In the genomic region with DNA sequence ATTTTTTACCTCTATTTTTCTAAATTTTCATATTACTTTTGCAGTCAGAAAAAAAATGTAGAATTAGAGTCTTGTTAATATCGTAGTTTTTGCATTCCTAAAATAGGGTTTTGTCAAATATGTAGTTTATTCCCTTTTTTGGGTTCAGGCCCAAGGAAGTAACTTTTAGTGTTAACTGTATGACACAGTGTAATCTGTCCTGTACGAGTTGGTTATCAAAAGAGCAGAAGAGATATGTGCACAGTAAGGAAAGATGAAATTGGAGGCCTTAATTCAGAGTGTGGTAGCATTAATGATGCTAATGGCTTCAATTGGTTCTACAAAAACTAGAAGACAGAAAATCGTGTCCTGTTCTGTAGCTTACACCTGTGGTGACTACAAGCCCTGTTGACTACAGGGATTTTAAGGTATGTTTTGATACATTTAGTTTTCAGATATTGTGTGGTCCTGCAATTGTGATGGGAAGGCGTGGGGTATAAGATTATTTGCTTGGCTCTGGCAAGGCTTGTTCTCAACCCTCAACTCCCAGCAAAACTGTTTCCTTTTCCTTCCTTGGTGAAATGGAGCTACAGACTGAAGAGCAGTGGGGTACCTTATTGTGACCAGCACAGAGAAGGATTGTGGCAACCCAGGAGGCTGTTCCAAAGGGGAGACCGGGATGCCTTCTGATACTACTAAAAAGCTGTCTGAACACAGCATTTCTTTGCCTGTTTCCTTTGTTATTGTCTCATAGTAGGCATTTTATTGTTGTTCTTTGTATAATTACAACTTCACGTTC, we compare ENCODE assay signal across 12 mouse cellular contexts. TPM values are rescaled to one million over a fixed set of nuclear protein-coding genes. Genes with fewer than 3 reads are reported as not detected.
DNase-seq lines count a peak whose midpoint lies in the region; ATAC-seq and TF ChIP-seq lines count a peak whose summit lies in the region.
"Had no signal": no experiment of that assay in that cellular context is flagged by ENCODE, and none has a peak within 500 bp of the region (broad histone marks: within the 10 kb centered on the region; RNA-seq: fewer than 3 reads in every experiment).

No protein-coding gene starts in this region.

- no peak for TF ChIP-seq POLR2A in olfactory bulb, adult 2 months (IDR thresholded peaks at IDR 0.05; ENCODE audit: insufficient read depth, low read depth, low read length)

- H3K4me1 ChIP-seq in forebrain, embryonic 13.5 days = peaks cover 48% of the 10 kb centered on the region
- peaks cover 15% of the 10 kb centered on the region for H3K4me1 ChIP-seq in forebrain, embryonic 11.5 days (replicated peaks; ENCODE audit: control insufficient read depth, insufficient read depth, low read length)
- peaks cover 57% of the 10 kb centered on the region for H3K4me1 ChIP-seq in megakaryocyte, embryonic 14.5 days
- peaks cover 5% of the 10 kb centered on the region for H3K4me1 ChIP-seq in olfactory bulb, adult 2 months (ENCODE audit: control insufficient read depth, insufficient read depth, low read length)
- H3K4me1 ChIP-seq in stomach, postnatal 0 days (replicated peaks; ENCODE audit: control insufficient read depth, insufficient read depth) = peaks cover 3% of the 10 kb centered on the region
- H3K4me1 ChIP-seq in kidney, embryonic 14.5 days (ENCODE audit: control insufficient read depth, insufficient read depth, low read length) = peaks cover 24% of the 10 kb centered on the region

- no peaks in the 10 kb centered on the region for H3K36me3 ChIP-seq in forebrain, embryonic 13.5 days (ENCODE audit: poor library complexity, severe bottlenecking)
- H3K36me3 ChIP-seq in forebrain, embryonic 11.5 days (ENCODE audit: control insufficient read depth, insufficient read depth, low read length) = no peaks in the 10 kb centered on the region
- no peaks in the 10 kb centered on the region for H3K36me3 ChIP-seq in megakaryocyte, embryonic 14.5 days (replicated peaks; ENCODE audit: low read length)
- no peaks in the 10 kb centered on the region for H3K36me3 ChIP-seq in stomach, postnatal 0 days (ENCODE audit: control insufficient read depth, insufficient read depth, low read length)
- no peaks in the 10 kb centered on the region for H3K36me3 ChIP-seq in kidney, embryonic 14.5 days (ENCODE audit: control insufficient read depth, insufficient read depth, low read length)
- H3K36me3 ChIP-seq: limb, embryonic 13.5 days; midbrain, embryonic 12.5 days; stomach, embryonic 15.5 days had no signal

- no peak for TF ChIP-seq CTCF in olfactory bulb, adult 2 months (IDR thresholded peaks at IDR 0.05; ENCODE audit: insufficient read depth, low read depth, low read length)
- no peak for TF ChIP-seq CTCF in stomach, postnatal 0 days (IDR thresholded peaks at IDR 0.05; ENCODE audit: low read depth)

- peak overlapping the region; percentile 40; the same call in 1 of the 2 replicates for H3K9ac ChIP-seq in forebrain, embryonic 13.5 days
- H3K9ac ChIP-seq in forebrain, embryonic 11.5 days (ENCODE audit: low read length) = no peak overlapping the region
- H3K9ac ChIP-seq in stomach, postnatal 0 days (ENCODE audit: low read length) = no peak overlapping the region
- no peak overlapping the region for H3K9ac ChIP-seq in kidney, embryonic 14.5 days (ENCODE audit: low read depth, low read length)
- H3K9ac ChIP-seq: limb, embryonic 13.5 days; midbrain, embryonic 12.5 days; stomach, embryonic 15.5 days had no signal

- H3K9me3 ChIP-seq in forebrain, embryonic 13.5 days (replicated peaks) = no peaks in the 10 kb centered on the region
- H3K9me3 ChIP-seq in forebrain, embryonic 11.5 days (ENCODE audit: control insufficient read depth, low read length) = no peaks in the 10 kb centered on the region
- no peaks in the 10 kb centered on the region for H3K9me3 ChIP-seq in megakaryocyte, embryonic 14.5 days
- no peaks in the 10 kb centered on the region for H3K9me3 ChIP-seq in stomach, postnatal 0 days (ENCODE audit: control insufficient read depth, low read length)
- no peaks in the 10 kb centered on the region for H3K9me3 ChIP-seq in kidney, embryonic 14.5 days (ENCODE audit: control insufficient read depth, low read length)
- H3K9me3 ChIP-seq: limb, embryonic 13.5 days; midbrain, embryonic 12.5 days; stomach, embryonic 15.5 days had no signal

- H3K27ac ChIP-seq in forebrain, embryonic 13.5 days = no peak overlapping the region
- H3K27ac ChIP-seq in forebrain, embryonic 11.5 days (ENCODE audit: low read depth, low read length) = no peak overlapping the region
- H3K27ac ChIP-seq in olfactory bulb, adult 2 months (ENCODE audit: insufficient read depth, low read depth, low read length) = peak overlapping the region; percentile 77
- H3K27ac ChIP-seq in stomach, postnatal 0 days (replicated peaks) = no peak overlapping the region
- H3K27ac ChIP-seq in kidney, embryonic 14.5 days (ENCODE audit: low read depth, low read length) = no peak overlapping the region
- H3K27ac ChIP-seq: limb, embryonic 13.5 days; midbrain, embryonic 12.5 days; stomach, embryonic 15.5 days had no signal

- no peak overlapping the region for H3K4me3 ChIP-seq in forebrain, embryonic 13.5 days
- no peak overlapping the region for H3K4me3 ChIP-seq in forebrain, embryonic 11.5 days (ENCODE audit: low read depth, low read length)
- H3K4me3 ChIP-seq in megakaryocyte, embryonic 14.5 days (replicated peaks) = peak overlapping the region; percentile 92
- H3K4me3 ChIP-seq in olfactory bulb, adult 2 months (ENCODE audit: insufficient read depth, low read depth, low read length) = peak overlapping the region; percentile 26; the same call in 1 of the 2 replicates
- no peak overlapping the region for H3K4me3 ChIP-seq in stomach, postnatal 0 days (ENCODE audit: low read depth, low read length)
- no peak overlapping the region for H3K4me3 ChIP-seq in kidney, embryonic 14.5 days (ENCODE audit: low read length)
- H3K4me3 ChIP-seq: limb, embryonic 13.5 days; stomach, embryonic 15.5 days had no signal

- TF ChIP-seq EP300 in stomach, postnatal 0 days (optimal IDR thresholded peaks at IDR 0.05) = no peak

- H3K27me3 ChIP-seq in forebrain, embryonic 13.5 days = no peaks in the 10 kb centered on the region
- no peaks in the 10 kb centered on the region for H3K27me3 ChIP-seq in forebrain, embryonic 11.5 days (ENCODE audit: control insufficient read depth, insufficient read depth, low read length)
- H3K27me3 ChIP-seq in megakaryocyte, embryonic 14.5 days (replicated peaks) = no peaks in the 10 kb centered on the region
- H3K27me3 ChIP-seq in stomach, postnatal 0 days (ENCODE audit: control insufficient read depth, insufficient read depth, low read length) = no peaks in the 10 kb centered on the region
- no peaks in the 10 kb centered on the region for H3K27me3 ChIP-seq in kidney, embryonic 14.5 days (ENCODE audit: control insufficient read depth, insufficient read depth, low read length)
- H3K27me3 ChIP-seq: limb, embryonic 13.5 days; midbrain, embryonic 12.5 days; stomach, embryonic 15.5 days had no signal

- no peak for DNase-seq in forebrain, embryonic 11.5 days (ENCODE audit: low spot score)
- DNase-seq in induced T-regulatory cell, adult 2 months (ENCODE audit: low read depth) = peak; percentile 43
- no peak for DNase-seq in stomach, postnatal 0 days (ENCODE audit: low spot score)
- DNase-seq: heart, postnatal 10 days had no signal

- H3K4me2 ChIP-seq in forebrain, embryonic 13.5 days = peak overlapping the region; percentile 33
- H3K4me2 ChIP-seq in forebrain, embryonic 11.5 days (ENCODE audit: low read depth, low read length, severe bottlenecking) = no peak overlapping the region
- no peak overlapping the region for H3K4me2 ChIP-seq in stomach, postnatal 0 days (replicated peaks; ENCODE audit: low read depth)
- no peak overlapping the region for H3K4me2 ChIP-seq in kidney, embryonic 14.5 days (replicated peaks; ENCODE audit: low read depth, low read length)
- H3K4me2 ChIP-seq: stomach, embryonic 15.5 days had no signal

- WGBS in forebrain, embryonic 13.5 days = 50% methylated on average over 6 of the region's 6 CpGs
- WGBS in forebrain, embryonic 11.5 days = 49% methylated on average over 6 of the region's 6 CpGs
- WGBS in olfactory bulb, adult 2 months = 31% methylated on average over 6 of the region's 6 CpGs
- 69% methylated on average over 6 of the region's 6 CpGs for WGBS in stomach, postnatal 0 days
- WGBS in kidney, embryonic 14.5 days = 78% methylated on average over 6 of the region's 6 CpGs

- ATAC-seq in forebrain, embryonic 13.5 days = no peak
- no peak for ATAC-seq in forebrain, embryonic 11.5 days (replicated peaks; ENCODE audit: low FRiP score)
- ATAC-seq in megakaryocyte, adult 5-6 weeks (ENCODE audit: poor library complexity, severe bottlenecking) = no peak
- no peak for ATAC-seq in stomach, postnatal 0 days (ENCODE audit: low FRiP score, low TSS enrichment)
- no peak for ATAC-seq in kidney, embryonic 14.5 days (ENCODE audit: low FRiP score, low TSS enrichment)

RNA-seq across cellular contexts. Expression of gene Cdk17, which starts 3.2 kb away (rescaled TPM):
- polyA plus RNA-seq in forebrain, embryonic 13.5 days (2015; fragmentation: Nextera tagmentation; extraction: Ambion mirVana) = 36.9 and 39.3 TPM in 2 replicates
- polyA plus RNA-seq in forebrain, embryonic 11.5 days (2014; fragmentation: Nextera tagmentation; extraction: Ambion mirVana) = 34.4 and 37.4 TPM in 2 replicates
- 2.3 TPM in 1 of 2 replicates, not detected in the other for polyA plus RNA-seq in megakaryocyte, embryonic 14.5 days (2012; ENCODE audit: insufficient read depth, low replicate concordance)
- 33.0 and 36.3 TPM in 2 replicates for total RNA-seq in megakaryocyte, adult 5-6 weeks (2015)
- total RNA-seq in megakaryocyte, adult 5-6 weeks (2017) = 36.5 and 41.5 TPM in 2 replicates
- polyA plus RNA-seq in olfactory bulb, adult 2 months (2012; ENCODE audit: insufficient read depth, insufficient read length, low replicate concordance, missing spikeins) = 158 TPM in 1 of 2 replicates, not detected in the other
- 8.2 and 8.6 TPM in 2 replicates for polyA plus RNA-seq in stomach, postnatal 0 days (2015; fragmentation: Nextera tagmentation; extraction: Ambion mirVana)
- 17.0 and 24.8 TPM in 2 replicates for polyA plus RNA-seq in kidney, embryonic 14.5 days (2014; fragmentation: Nextera tagmentation; extraction: Ambion mirVana)

Comparison
In these comparisons a context has a peak if more than half of its experiments do, and no peak if none do; other contexts are left out.
1. H3K4me3 ChIP-seq: peak in megakaryocyte, embryonic 14.5 days (single experiment) and olfactory bulb, adult 2 months (single experiment); none in forebrain, embryonic 13.5 days (single experiment), forebrain, embryonic 11.5 days (single experiment), stomach, postnatal 0 days (single experiment) and kidney, embryonic 14.5 days (single experiment).